Mouse (Mus musculus) small intestine, adult 2 months (tissue): ENCODE results near the gene Gli3.

Source experiments
- CTCF ChIP-seq: fragments of 200-500 bp; IDR thresholded peaks from 2 replicates; pipeline ENCODE4 v1.5.1; 2012; ENCODE audit warnings: low read depth, mild to moderate bottlenecking, control low read depth, inconsistent platforms, low read length, moderate library complexity, mixed read lengths; ENCODE audit not compliant: insufficient replicate concordance, insufficient read length; ENCODE audit errors: extremely low read depth
- POLR2A ChIP-seq: fragments of 200-500 bp; IDR thresholded peaks from 2 replicates; pipeline ENCODE4 v1.6.1; 2012; ENCODE audit warnings: low read depth, mild to moderate bottlenecking, control low read depth, inconsistent platforms, low read length, moderate library complexity

DNA sequence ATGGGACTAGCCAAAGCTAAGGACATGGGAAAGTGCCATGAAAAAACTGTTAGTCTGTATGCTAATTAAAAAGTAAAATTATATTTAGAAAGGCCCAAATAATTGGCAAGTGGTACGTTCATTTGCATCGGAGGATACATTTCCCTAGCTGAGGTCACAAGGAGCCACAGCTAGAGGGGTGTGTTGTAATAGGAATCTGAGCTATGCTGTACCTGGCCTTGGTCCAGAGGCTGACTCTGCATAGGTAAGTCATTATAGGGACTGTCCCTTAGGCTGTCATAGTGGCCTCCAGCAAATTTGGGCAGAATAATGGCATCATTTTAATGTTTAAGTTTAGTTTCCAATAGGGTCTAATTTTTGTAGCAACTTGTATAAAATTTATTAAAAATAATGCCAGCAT is 75.4 kb downstream of the Gli3 start:
- no peak for TF ChIP-seq CTCF
- TF ChIP-seq POLR2A = no peak
